Mouse (Mus musculus) cerebellum, adult 2 months (tissue): Measurements from ENCODE around the gene Zdhhc8.

Experiments
- CTCF ChIP-seq: fragments of 200-500 bp; IDR thresholded peaks from 2 replicates; pipeline ENCODE4 v1.5.1; 2011; ENCODE audit warnings: low read depth, mild to moderate bottlenecking, control low read depth, low read length, moderate library complexity, borderline replicate concordance; ENCODE audit not compliant: insufficient read depth
- POLR2A ChIP-seq: fragments of 200-500 bp; IDR thresholded peaks from 2 replicates; pipeline ENCODE4 v1.6.1; 2011; ENCODE audit warnings: low read length, control low read depth, borderline replicate concordance; ENCODE audit not compliant: insufficient read depth

DNA sequence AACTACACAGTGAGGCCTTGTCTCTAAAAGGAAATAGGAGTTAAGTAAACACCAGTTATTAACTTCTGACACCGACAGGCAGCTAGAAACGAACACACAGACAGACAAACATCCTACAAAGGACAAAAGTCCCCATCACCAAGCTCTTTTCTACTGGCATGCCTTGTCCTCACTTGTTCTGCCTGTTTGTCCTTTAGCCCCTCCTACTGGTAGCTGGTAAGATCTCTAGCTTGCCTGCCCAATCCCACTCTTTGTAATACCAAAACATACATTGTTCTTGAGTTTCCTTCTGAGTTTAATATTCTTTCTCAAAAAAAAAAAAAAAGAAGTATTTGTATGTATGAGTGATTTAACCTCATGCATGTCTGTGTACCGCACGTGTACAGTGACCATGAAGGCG, 33.2 kb upstream of the Zdhhc8 start:
- TF ChIP-seq CTCF = peak; percentile 10; the same call in 1 of the 2 replicates
- TF ChIP-seq POLR2A = no peak
